Mouse (Mus musculus): ENCODE results near the gene Lacc1.
"Not testable (repeated sequence)": the region's sequence is repeated elsewhere in the genome, so short reads cannot be mapped to it uniquely, and the experiment has no call there.

The Lacc1 gene

DNA sequence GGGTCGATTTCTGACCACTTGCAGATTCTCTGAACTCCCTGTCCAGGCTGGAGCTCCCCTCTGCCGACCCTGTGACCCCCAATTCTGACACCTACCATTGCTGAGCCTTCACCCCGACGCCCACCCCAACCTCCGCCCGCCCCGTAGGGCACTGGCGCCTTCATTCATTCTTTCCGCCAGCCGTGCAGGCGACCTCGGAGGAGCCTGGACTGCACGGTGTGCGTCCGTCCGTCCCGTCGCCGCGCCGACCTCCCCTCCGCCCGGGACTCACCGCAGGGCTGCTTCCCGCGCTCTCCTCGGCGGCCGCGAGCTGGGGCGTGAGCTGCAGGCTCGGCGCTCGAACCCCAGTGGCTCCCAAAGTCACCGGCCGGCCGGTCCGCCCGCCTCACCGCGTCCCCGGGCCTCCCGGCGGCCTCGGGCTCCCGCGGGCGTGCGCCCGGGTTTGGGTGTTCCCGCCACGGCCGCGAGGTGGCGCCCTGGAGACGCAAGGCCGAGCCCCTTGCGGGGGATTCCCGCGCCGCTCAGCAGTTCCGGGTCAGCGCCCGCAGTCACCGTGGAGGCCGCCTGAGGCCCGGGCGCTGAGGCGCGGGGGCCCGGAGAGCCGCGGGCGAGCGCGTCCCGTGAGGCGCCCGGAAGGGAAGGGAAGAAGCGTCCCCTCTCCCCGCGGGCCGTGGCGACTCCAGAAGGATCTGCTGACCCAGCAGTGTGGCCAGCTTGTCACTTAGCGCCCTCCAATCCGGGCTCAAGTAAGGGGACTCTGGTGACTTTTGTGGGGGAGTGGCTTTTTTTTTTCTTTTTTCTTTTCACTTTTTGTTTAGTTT lies at the start of gene Lacc1, which contains the start of gene Ccdc122:
Gene Lacc1 (minus strand): TSS at position 679 of the 821 bp plus-strand sequence.
Gene Ccdc122 (plus strand): TSS at position 547 of the 821 bp plus-strand sequence.
- peak; percentile 94 to 95 for DNase-seq

DNA sequence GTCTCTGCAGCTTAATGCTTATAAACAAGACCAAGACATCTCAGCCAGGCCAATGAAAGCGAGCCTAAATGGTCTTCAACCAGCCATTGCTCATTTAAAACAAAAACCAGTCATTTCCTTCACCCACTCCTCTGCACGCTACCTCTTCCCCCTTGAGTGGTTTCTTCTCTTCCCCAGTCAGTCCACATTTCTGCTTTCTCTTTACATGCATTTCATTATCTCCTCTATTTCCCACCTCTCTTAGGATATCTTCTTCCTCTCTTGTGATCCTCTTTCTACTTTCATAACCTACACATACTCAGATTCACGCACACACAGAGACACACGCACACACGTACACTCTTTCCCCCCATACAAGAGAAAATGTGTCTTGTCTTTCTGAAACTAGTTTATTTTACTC lies 44.5 kb upstream of the Lacc1 start:
- DNase-seq, result no peak

DNA sequence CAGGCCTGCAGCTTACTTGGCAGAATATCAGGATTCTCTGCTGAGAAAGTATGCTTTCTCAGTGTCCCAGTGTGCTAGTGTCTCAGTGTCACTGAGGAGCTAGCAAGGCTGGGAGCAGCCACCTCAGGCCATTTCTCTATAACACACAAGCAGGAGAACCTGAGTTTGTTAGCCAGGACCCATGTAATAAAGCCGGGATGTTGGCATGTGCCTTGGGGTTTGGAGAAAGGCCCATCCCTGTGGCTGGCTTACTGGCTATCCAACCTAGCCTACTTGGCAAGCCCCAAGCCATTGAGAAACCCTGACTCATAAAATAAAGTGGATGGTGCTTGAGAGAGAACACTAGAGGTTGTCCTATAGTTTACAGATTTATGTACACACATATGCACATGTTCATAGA lies 32.7 kb upstream of the Lacc1 start:
- DNase-seq, result no peak

DNA sequence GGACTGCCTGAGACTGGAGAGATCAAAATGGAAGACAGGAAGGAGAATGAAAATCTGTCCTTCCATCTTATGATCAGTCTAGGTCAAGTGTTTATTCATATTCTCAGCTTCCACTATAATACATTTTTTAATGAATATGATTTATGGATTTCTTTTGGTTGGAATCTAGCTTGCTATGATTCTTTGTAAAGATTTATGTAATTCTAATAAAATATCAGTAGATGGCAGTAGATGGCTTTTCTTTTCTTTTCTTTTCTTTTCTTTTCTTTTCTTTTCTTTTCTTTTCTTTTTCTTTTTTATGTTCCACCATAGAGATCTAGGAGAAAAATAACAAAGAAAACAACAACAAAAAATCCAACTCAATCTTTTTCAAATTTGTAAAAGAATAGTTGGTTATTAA lies 16.6 kb upstream of the Lacc1 start:
- DNase-seq, result no peak

DNA sequence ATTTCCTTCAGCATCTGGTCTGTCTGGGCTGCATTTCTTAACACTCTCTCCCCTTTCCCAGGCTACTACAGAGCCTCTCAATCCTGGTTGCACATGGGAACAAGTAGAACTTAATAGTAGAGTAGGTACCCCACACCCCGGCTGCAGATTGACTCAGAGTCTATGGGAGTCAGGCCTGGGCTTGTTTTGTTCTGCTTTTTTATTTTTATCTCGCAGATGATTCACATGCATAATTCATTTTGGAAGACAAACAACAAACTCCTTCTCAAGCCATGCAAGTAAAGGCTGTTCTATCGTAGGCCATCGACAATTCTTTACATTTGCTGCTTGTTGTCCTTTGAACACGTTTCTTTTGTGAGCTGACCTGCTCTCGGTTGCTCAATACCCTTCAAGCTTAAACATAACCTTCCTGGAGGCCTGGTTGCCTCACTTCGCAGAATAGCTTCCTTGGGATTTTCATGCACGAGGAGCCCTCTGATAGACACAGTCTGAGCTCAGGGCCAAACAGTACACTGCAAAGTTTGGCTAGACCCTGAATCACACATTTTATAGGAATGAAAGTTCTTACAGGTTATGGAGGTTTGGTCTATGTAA lies 1.2 kb upstream of the Lacc1 start:
- DNase-seq, result peak; percentile 12 to 25

DNA sequence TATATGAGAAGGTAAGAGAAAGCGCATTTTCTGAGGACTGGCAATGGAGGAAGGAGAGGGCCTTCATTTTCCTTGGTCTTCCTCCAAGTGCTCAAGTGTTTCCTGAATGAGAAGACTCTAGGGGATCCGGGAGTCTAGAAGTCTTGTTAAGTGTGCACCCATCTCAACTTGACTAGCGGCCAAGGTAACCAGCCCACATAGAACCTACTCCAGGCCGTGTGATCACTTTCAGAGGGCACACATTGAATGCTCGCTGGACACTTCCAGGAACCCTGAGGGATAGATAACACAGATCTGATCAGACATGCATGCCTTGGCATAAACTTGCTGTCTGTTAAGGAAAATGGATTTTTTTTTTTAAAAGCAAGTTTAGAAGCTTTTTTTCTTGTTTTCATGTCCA lies 626 bp upstream of the Lacc1 start:
- DNase-seq, result no peak

DNA sequence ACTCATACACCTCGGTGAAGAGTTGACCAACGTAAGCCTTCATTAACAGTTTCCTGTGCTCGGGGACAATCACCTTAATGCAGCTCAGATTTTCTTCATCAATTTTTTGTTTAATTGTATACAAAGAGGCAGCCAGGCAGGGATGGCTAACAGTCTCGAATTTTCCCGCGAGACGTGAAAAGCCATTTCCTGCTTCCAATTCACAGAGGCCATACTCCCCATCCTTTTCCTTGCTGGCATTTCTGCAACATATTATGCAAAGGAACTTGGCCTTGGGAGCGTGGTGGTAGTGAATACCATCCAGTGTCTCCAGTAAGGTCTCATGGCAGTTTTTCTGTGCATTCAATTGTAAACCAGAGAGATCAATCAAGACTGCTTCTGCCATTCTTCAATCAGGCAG lies 1.7 kb downstream of the Lacc1 start:
- DNase-seq, result no peak

DNA sequence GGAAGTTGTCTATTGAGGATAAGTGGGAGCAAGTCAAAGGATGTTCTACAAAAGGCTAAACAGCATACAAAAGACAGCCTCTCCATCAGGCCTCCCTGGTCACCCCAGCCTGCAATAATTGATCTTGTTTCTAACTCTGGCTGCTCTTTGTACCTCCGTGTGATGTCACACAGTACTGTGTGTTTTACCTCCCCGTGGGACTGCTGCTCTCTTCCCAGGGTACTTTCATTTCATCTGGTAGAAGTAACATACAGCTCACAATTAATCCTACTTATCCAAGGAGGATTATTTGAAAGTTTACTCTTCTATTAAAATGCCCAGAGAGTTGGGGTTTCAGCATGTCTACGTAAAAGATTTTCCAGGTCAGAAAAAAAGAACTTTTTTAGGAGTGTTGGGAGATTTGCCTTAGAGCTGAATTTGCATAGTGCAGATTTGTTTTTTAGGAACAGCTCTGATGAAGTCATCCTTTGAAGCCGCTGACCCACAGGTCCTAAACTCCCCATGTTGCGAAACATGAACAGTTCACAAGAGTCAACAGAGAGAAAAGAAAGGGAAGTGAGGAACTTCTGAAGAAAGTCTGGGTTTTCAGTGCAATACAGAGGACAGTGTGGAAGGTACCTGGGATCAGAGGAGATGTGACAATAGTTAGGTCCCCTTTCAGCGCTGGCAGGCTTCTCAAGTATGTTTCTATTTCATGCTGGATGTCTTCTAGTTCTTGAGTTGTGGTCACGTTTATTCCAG lies 2.4 kb downstream of the Lacc1 start:
- peak; percentile 12 to 14 for DNase-seq

DNA sequence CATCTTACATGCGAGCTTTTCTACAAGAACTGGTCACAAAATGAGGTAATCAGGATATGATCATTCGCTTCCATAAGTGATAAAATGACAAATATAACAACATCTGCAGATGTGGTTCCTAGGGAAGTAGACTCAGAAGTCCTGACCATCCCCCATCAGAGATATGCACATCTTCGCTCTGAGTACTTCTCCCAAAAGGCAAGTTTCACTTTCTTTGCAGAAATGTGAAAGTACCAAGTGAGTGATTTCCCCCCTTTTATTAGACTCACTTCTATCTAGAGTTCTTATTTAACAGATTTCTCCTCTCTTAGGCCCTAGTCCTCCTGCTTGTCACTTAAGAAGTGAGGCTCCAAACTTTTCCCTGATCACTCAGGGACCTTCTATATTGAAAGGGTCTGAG lies 3.3 kb downstream of the Lacc1 start:
- no peak for DNase-seq

DNA sequence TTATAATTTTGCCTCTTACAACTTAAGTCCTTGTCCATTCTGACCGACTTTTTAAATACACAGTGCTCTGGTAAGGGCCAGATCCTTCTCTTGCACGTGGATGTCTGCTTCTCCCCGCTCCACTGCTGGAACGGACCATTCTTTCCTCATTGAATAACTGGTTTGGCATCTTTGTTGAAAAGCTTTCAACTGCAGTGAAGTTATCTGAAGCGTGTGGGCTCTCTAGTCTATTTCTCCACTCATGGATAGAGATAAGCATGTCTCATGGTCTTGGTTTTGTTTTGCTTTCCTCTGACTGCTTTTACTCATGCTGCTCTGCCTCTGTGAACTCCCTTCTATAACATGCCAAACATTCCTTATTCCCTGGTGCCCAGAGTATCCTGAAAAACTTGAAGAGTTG lies 4.3 kb downstream of the Lacc1 start:
- DNase-seq, result no peak

DNA sequence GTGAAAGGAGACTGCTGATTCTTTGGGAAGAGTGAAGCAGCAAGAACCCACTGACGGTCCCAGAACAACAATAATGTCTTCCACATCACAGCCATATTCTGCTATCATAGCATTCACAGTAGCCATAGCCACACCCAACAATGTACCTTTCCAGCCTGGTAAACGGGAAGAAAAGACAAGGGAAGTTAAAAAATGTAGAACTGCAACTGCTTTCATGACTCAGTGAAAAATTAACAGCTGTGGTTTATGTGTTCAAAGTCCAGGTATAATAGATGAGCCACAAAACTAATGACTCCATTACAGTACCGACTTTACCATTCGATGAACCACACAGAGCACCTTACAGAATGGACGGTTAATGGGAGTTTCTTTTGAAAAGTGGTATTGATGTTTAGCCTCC lies 5.9 kb downstream of the Lacc1 start:
- no peak for DNase-seq

DNA sequence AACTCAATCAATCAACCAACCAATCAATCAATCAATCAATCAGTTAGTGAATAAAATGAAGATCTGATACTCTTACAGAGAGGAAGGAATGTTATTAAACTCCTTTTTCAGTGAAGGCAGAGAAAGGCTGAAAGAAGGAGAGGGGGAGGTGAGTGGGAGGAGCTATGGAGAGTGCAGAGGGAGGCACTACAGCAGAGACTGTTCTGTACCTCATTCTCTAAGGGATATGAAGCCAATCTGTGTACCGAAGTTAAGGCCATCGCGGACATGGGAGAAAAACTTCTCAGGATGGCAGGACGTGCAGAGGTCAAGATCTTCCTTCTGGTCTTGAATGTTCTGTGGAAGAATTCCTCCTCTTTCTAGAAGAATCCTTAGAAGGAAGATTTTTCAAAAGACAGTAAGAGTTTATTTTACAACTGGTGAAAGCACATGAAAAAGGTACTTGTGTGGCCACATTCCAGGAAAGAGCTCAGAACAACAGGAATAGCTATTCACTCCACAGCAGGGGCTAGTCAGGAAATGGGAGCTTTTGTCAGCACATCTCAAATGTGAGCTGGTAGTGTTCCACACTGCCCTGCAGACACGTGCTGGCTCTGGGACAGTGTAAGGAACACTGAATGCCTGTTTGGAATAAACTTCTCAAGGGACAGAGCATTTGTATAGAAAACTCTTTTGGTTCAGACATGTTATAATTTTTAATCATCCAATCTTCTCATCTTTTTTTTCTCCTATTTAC lies 7.2 kb downstream of the Lacc1 start:
- no peak for DNase-seq

DNA sequence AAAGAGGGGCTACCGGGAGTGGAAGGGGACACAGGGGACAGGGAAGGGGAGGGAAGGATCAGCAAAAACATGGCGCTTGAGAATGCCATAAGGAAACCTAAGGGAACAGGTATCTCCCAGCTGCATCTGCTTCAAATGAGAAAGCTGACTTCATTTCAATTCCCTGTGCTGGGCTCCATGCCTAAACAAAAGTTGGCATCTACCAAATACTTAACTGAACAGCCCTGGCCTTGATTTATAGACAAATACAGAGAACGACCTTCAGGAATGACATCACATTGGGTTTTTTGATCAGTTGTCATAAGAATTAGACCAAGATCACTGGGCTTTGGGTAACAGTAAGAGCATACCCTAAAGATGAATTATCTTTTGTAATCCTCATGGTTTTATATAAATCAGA lies 12.2 kb downstream of the Lacc1 start:
- DNase-seq, result no peak

DNA sequence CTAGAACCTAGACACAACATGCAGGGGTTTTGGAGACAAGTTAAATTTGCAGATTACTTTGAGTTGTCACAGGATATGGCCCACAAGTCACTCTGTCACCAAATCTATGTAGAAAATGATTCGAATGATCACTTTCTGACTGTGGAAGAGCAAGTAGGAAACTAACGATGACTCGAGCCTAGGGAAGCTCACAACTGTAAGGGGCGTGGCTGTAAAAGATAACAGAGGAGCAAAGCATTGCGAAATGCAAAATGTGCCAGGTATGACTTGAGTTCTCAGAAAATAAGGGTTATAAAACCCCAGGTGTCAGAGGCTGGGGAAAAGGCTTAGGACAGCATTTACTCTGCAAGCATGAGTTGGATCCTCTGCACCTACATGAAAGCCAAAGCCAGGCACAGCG lies 19.5 kb downstream of the Lacc1 start:
- DNase-seq, result no peak

DNA sequence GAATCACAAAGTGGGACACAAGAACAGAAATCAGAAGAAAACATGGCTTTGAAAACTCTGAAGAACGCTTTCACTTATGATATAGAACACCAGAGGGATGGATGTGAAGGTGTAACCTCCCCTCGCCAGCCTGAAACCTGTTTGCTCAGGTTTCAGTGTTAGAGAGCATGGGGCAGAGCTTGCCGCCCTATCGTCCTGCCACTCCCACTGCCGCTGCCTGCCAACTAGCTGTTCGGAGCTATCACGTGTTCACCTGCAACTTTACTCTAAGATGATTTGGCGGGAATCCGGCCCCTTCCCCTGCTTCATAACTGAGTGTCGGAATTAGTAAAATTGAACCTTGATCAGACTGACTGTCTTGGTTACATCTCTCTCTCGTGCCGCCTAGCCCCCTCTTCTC lies 19.9 kb downstream of the Lacc1 start:
- DNase-seq, result not testable (repeated sequence)

DNA sequence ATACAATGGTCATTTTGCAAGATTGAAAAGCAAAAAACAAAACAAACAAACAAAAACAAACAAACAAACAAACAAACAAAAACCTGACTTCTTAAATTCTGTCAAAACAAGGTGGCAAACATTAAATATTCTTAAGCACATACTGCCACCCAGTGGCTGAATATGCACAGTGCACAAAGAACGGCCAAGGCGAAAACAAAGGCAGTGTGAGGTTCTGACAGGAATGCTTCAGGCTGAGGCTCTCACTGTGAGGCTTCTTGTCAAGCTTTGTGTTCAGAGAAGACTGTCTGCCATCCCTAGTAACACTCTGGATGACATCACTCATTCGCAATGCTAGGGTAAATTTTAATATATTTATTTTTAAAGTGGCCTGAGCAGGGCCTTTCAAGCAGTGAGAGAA lies 24.9 kb downstream of the Lacc1 start:
- DNase-seq, result peak; percentile 67 to 74

DNA sequence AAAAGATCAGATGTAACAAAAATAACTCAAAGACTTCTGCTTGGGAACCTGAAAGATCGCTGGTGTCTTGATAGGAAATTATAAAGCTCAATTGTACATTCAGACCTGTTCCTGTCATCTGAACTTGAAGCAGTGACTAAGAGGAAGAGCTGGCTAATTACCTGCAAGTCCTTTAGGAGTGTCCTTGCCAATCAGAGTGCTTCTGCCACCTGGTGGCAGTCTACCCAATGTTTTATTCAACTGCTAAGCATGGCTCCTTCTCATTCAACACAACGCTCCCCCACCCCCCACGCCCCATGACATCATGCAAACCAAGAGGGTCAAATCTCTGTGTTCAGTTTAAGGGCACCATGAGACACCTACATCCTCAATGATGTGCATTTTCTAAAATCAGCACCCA lies 28.5 kb downstream of the Lacc1 start:
- DNase-seq, result peak; percentile 61 to 69

DNA sequence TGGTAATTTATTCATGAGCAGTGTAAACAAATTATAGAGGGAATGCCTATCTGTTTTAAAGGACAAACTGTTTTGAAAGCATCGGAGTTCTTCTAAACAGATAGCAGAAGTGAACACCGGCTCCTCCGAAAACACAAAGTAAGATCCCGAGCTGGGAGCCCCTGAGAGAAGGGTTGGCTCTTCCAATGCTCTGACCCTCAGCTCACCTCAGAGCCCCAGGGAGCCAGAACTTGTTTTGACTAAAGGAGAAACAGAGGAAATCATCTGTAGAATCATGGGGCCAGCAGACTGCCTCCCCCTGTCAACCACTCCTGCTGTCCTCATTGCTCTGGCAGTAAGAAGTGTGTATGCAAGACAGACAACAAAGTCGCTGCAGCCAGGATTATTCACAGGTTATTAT lies 31.1 kb downstream of the Lacc1 start:
- DNase-seq, result no peak

DNA sequence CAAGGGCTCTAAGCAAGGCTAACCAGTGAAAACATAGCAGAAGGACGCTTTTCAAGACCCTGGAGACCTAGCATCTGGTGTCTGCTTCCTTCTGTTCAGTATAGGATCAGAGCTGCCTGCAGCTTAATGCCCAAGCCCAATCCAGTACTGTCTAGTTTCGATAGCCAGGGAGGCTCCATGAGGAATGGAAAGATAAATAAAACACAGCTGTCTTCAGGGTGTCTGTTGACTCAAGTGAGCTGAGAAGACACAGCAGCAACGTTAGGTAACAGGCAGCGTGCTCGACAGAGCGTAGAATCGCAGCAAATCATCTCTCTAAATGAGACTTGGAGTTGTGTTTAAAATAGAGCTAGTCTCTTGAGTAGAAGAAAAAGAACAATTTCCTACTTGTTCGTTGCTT lies 32.0 kb downstream of the Lacc1 start:
- DNase-seq, result no peak

DNA sequence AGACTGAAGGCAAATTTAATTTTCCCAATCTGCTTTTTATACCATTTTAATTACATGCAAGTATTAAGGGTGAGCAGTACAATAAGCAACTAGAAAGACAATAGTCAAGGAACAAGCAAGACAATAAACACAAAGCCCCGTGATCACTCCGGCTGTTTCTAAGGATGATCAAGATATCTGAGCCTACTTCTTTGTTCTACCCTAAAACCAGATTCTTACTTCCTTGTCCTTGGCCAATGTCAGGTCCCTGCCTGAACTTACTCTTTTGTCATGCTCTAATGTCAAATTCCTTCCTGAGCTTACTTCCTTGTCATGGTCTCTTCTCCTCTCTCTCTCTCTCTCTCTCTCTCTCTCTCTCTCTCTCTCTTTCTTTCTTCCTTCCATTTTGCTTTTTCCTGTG lies 46.4 kb downstream of the Lacc1 start:
- DNase-seq, result not testable (repeated sequence)

DNA sequence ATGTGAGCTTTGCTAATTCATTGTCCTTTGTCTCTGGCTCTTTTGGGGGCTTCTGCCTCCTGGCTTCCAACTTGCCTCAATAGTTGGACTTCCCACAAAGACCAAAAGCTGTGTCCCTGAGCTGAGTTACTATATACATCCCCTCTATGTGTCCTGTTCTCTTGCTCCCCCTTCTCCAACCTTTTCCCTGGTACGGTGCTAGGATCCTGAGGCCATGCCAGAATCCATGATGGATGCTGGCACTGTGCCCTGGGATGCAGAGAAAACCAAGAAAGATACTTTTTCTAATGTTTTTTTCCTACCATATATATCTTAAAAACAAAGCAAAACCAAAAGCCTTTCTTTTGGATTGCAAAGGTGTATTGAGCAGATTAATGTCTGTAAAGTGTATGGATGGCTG lies 54.9 kb downstream of the Lacc1 start:
- DNase-seq, result no peak

DNA sequence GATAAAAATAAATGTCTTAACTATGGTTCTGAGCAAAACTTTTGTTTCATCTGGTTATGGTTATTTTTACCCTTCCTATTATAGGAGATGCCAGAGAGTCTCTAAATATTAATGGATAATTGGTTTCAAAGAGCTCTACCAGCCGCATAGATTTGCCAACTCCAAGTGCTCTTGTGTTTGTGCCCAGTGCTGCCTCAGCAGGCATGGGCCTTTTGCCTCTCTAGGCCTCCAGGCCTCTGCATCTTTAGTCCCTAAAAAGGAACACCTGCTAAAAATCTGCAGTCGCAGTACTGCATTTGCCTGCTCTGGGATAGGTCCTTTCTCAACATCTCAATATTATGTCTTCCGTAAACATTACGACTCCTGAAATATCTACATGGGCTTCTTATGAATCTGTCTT lies 55.5 kb downstream of the Lacc1 start:
- no peak for DNase-seq

DNA sequence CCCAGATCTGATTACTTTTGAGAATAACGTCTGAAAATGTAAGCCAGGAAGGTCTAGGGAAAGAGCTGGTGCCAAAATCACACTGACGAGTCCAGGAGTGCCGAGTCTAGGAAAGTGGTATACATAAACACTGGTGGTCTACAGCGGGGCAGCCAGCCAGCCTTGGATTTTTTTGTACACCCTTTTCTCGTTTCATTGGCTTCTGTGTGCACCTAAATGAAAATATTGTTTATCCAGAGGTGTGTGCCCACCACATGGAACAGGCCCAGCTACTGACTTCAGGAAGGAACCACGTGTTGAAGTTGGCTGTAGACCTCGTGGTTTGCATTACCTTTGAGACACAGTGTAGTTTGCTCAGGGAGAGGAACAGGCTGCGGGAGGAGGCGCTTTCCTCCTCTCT lies 57.1 kb downstream of the Lacc1 start:
- no peak for DNase-seq
